Mouse (Mus musculus): Measurements from ENCODE around the gene Guca1a. TPM values are rescaled to one million over a fixed set of nuclear protein-coding genes. Genes with fewer than 3 reads are reported as not detected.

Guca1a gene
- polyA plus RNA-seq, 1 experiment from 2014 or later, result 0.40 TPM

DNA sequence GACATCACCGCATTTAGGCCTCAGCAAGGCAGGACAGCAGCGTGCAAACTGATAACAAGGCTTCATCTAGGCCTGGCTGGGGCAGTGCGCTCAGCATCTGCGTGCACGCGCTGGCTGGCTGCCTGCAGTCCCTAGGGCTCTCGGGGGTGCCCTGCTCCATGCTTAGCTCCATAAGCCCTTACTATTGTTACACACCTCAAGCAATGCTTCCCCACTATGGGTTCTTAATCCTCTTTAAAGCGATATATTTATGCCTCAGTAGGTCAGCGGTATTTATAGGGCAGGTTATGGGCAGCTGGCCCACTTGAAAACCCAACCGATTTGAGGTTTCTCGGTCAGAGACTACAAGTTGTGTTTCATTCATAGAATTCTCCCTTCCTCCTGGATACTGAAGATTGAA, 18.5 kb downstream of the Guca1a start:
- H3K27me3 ChIP-seq, result no peaks in the 10 kb centered on the region
- no peaks in the 10 kb centered on the region for H3K4me1 ChIP-seq (replicated peaks)
- H3K9me3 ChIP-seq, result peaks cover 6% of the 10 kb centered on the region; the same call in 1 of the 2 replicates
- no peak overlapping the region for H3K4me2 ChIP-seq
- H3K4me3 ChIP-seq (replicated peaks), result no peak overlapping the region
- H3K27ac ChIP-seq, result no peak overlapping the region
- peaks cover 51% of the 10 kb centered on the region for H3K36me3 ChIP-seq
- no peak overlapping the region for H3K9ac ChIP-seq (replicated peaks)
- 90% methylated on average over 11 of the region's 11 CpGs for WGBS
- no peak for ATAC-seq (ENCODE audit: insufficient number of reproducible peaks, insufficient read depth, low FRiP score, low TSS enrichment, low read depth)

DNA sequence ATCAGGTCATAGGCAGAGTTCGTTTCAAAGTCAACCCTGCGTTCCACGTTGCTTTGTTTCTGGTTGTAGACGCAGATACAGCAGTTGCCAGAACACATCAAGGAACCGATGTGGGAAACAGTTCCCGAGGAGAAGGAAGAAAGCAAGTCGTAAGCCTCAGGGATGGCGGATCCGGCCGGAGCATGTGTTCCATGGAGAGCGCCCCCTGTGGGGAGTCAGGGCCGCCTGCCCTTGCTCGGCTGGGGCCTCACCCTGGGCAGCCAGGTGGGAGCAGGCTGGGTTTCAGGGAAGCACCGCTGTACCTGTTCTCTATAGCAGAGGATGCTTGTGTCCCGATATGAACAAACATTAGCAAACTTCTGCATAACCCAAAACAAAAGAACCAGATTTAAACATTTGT, 22.3 kb downstream of the Guca1a start:
- Histone ChIP-seq H3K9me3 (no peaks in the 10 kb centered on the region), H3K36me3 (peaks cover 88% of the 10 kb centered on the region), H3K9ac (replicated peaks) (no peak overlapping the region), H3K27me3 (no peaks in the 10 kb centered on the region), H3K4me1 (replicated peaks) (no peaks in the 10 kb centered on the region), H3K27ac (no peak overlapping the region), H3K4me2 (no peak overlapping the region), H3K4me3 (replicated peaks) (no peak overlapping the region)
- no peak for ATAC-seq (ENCODE audit: insufficient number of reproducible peaks, insufficient read depth, low FRiP score, low TSS enrichment, low read depth)
- WGBS, result 85% methylated on average over 15 of the region's 15 CpGs

GRCm38 (mm10) chr17:47376779-47377280, 23.6 kb downstream of the Guca1a start:
- Histone ChIP-seq H3K4me3 (replicated peaks) (no peak overlapping the region), H3K27ac (no peak overlapping the region), H3K36me3 (peaks cover 98% of the 10 kb centered on the region), H3K4me1 (replicated peaks) (no peaks in the 10 kb centered on the region), H3K9ac (replicated peaks) (no peak overlapping the region), H3K4me2 (no peak overlapping the region), H3K9me3 (no peaks in the 10 kb centered on the region), H3K27me3 (no peaks in the 10 kb centered on the region)
- no peak for ATAC-seq (ENCODE audit: insufficient number of reproducible peaks, insufficient read depth, low FRiP score, low TSS enrichment, low read depth)
- 91% methylated on average over 6 of the region's 6 CpGs for WGBS

- ATAC-seq (ENCODE audit: insufficient number of reproducible peaks, insufficient read depth, low FRiP score, low TSS enrichment, low read depth), result no peak
- 45% methylated on average over 6 of the region's 6 CpGs for WGBS
Measured at GRCm38 (mm10) chr17:47373991-47374390, 26.4 kb downstream of the Guca1a start.

GRCm38 (mm10) chr17:47371451-47371850, 28.9 kb downstream of the Guca1a start:
- ATAC-seq (ENCODE audit: insufficient number of reproducible peaks, insufficient read depth, low FRiP score, low TSS enrichment, low read depth), result peak; percentile 45; the same call in 1 of the 2 replicates
- WGBS, result 16% methylated on average over 4 of the region's 4 CpGs
- Histone ChIP-seq H3K36me3 (peaks cover 47% of the 10 kb centered on the region), H3K4me1 (replicated peaks) (peaks cover 10% of the 10 kb centered on the region), H3K9ac (replicated peaks) (no peak overlapping the region), H3K4me2 (no peak overlapping the region), H3K27ac (no peak overlapping the region), H3K4me3 (replicated peaks) (no peak overlapping the region), H3K9me3 (no peaks in the 10 kb centered on the region), H3K27me3 (peaks cover 7% of the 10 kb centered on the region; the same call in 1 of the 2 replicates)

More at GRCm38 (mm10) chr17:47373991-47374390, 26.4 kb downstream of the Guca1a start:
- Histone ChIP-seq H3K9me3 (no peaks in the 10 kb centered on the region), H3K9ac (replicated peaks) (no peak overlapping the region), H3K27ac (no peak overlapping the region), H3K4me1 (replicated peaks) (peaks cover 10% of the 10 kb centered on the region), H3K4me2 (no peak overlapping the region), H3K27me3 (no peaks in the 10 kb centered on the region), H3K4me3 (replicated peaks) (no peak overlapping the region), H3K36me3 (peaks cover 71% of the 10 kb centered on the region)

DNA sequence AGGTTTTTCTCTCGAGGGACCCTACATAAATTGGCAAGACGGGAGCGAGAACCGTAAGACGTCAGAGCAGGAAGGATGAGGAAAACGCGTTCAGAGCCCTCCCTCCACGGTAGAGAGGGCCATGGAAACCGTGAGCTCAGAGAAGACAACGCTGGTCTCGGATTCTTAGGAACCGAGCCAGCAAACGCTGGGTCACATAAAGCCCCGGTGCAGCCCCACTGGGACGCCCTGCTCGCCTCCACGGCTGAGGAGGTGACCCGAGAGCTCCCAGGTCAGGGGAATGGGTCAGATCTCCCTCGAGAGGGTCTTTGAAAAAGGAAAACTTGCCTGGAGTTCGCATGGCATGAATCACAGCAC, 31.3 kb downstream of the Guca1a start:
- no peak for ATAC-seq (ENCODE audit: insufficient number of reproducible peaks, insufficient read depth, low FRiP score, low TSS enrichment, low read depth)
- peak overlapping the region; percentile 62; the same call in 1 of the 2 replicates for H3K27ac ChIP-seq
- WGBS, result 3% methylated on average over 20 of the region's 20 CpGs

GRCm38 (mm10) chr17:47368401-47369086, 31.8 kb downstream of the Guca1a start, which contains the start of gene Mrps10:
Gene Mrps10, plus strand, starts transcription at chr17:47368887.
- Histone ChIP-seq H3K36me3 (peaks cover 18% of the 10 kb centered on the region), H3K4me1 (replicated peaks) (peaks cover 10% of the 10 kb centered on the region), H3K27ac (peak within 1 kb of the TSS; percentile 62; the same call in 1 of the 2 replicates), H3K9me3 (no peaks in the 10 kb centered on the region), H3K4me2 (peak within 1 kb of the TSS; percentile 84), H3K4me3 (replicated peaks) (peak within 1 kb of the TSS; percentile 75), H3K27me3 (peaks cover 7% of the 10 kb centered on the region; the same call in 1 of the 2 replicates), H3K9ac (replicated peaks) (peak within 1 kb of the TSS; percentile 66)
- ATAC-seq (ENCODE audit: insufficient number of reproducible peaks, insufficient read depth, low FRiP score, low TSS enrichment, low read depth), result peak; percentile 59; the same call in 1 of the 2 replicates
- WGBS, result 4% methylated on average over 35 of the region's 35 CpGs

More for the DNA sequence above, 31.3 kb downstream of the Guca1a start:
- Histone ChIP-seq H3K4me1 (replicated peaks) (peaks cover 10% of the 10 kb centered on the region), H3K9ac (replicated peaks) (peak overlapping the region; percentile 66), H3K4me2 (peak overlapping the region; percentile 84), H3K4me3 (replicated peaks) (peak overlapping the region; percentile 75), H3K9me3 (no peaks in the 10 kb centered on the region), H3K27me3 (peaks cover 7% of the 10 kb centered on the region; the same call in 1 of the 2 replicates), H3K36me3 (peaks cover 23% of the 10 kb centered on the region)

DNA sequence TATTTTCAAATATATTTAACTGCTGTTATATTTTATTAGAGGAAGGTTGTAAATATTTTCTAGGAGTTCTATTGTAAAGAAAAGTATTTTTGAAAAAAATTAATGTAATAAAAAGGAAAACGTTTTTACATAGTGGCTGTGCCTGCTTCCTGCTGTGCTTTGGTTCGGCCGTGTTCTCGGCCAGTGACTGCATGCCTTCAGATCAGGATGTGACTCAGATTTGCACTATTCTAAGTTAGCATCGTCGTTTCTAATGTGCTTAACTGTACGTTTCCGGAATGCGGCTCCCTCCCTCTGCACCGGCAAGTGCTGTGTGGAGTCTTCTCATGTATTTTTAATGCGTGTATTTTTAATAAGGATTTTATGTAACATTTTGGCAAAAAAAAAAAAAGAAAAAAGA, 39.0 kb downstream of the Guca1a start:
- ATAC-seq (ENCODE audit: insufficient number of reproducible peaks, insufficient read depth, low FRiP score, low TSS enrichment, low read depth), result no peak
- H3K4me1 ChIP-seq (replicated peaks), result no peaks in the 10 kb centered on the region
- WGBS, result 86% methylated on average over 11 of the region's 11 CpGs
- no peaks in the 10 kb centered on the region for H3K27me3 ChIP-seq
- no peaks in the 10 kb centered on the region for H3K9me3 ChIP-seq
- H3K9ac ChIP-seq (replicated peaks), result no peak overlapping the region
- H3K4me3 ChIP-seq (replicated peaks), result no peak overlapping the region
- H3K27ac ChIP-seq, result no peak overlapping the region
- no peak overlapping the region for H3K4me2 ChIP-seq
- H3K36me3 ChIP-seq, result peaks cover 42% of the 10 kb centered on the region

DNA sequence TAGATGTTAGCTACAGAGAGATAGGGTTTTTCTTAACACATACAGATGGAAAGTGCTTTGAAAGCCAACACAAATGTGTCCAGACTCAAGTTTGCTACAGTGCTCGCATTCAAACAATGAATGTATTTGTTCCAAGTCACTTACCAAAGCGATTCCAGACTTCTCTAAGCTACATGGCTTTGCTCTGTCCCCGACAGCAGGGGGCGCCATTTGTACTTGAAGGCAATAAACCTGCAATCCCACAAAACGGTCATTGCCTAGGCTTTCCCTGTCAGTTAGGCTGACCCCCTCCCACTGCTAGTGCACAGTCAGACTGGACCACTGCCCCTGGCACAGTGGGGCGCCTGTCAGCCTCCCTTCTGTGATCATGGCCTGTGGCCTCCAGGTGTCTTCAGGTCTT, 40.4 kb downstream of the Guca1a start:
- H3K36me3 ChIP-seq, result peaks cover 56% of the 10 kb centered on the region
- H3K27me3 ChIP-seq, result no peaks in the 10 kb centered on the region
- H3K4me1 ChIP-seq (replicated peaks), result no peaks in the 10 kb centered on the region
- H3K27ac ChIP-seq, result no peak overlapping the region
- 54% methylated on average over 6 of the region's 6 CpGs for WGBS
- no peak overlapping the region for H3K4me2 ChIP-seq
- no peaks in the 10 kb centered on the region for H3K9me3 ChIP-seq
- H3K4me3 ChIP-seq (replicated peaks), result no peak overlapping the region
- no peak overlapping the region for H3K9ac ChIP-seq (replicated peaks)
- no peak for ATAC-seq (ENCODE audit: insufficient number of reproducible peaks, insufficient read depth, low FRiP score, low TSS enrichment, low read depth)

GRCm38 (mm10) chr17:47349721-47350319, 50.6 kb downstream of the Guca1a start:
- H3K9me3 ChIP-seq, result peaks cover 42% of the 10 kb centered on the region
- H3K9ac ChIP-seq (replicated peaks), result no peak overlapping the region
- no peak overlapping the region for H3K4me3 ChIP-seq (replicated peaks)
- H3K27me3 ChIP-seq, result no peaks in the 10 kb centered on the region
- no peak for ATAC-seq (ENCODE audit: insufficient number of reproducible peaks, insufficient read depth, low FRiP score, low TSS enrichment, low read depth)
- H3K27ac ChIP-seq, result no peak overlapping the region
- WGBS, result 86% methylated on average over 3 of the region's 3 CpGs
- H3K4me2 ChIP-seq, result no peak overlapping the region
- H3K36me3 ChIP-seq, result peaks cover 99% of the 10 kb centered on the region
- H3K4me1 ChIP-seq (replicated peaks), result no peaks in the 10 kb centered on the region
